Mouse (Mus musculus) embryonic stem cell, embryonic (primary cell): ENCODE data around the gene Trappc2.

Source experiments
- CTCF ChIA-PET, 4 experiments: fragments of 300-600 bp in 2 of 4; fragments of 350-600 bp in 2 of 4; sonication (Branson Sonifier 250); formaldehyde crosslinking; loops; one replicate each; lab custom pipeline; 2022; ENCODE audit warnings: inconsistent platforms in 2 of 4; lab: Charles Lee
- POLR2A ChIA-PET, 4 experiments: fragments of 300-600 bp in 2 of 4; fragments of 350-600 bp in 2 of 4; sonication (Branson Sonifier 250); formaldehyde crosslinking; loops; one replicate each; lab custom pipeline; 2022; ENCODE audit warnings: antibody characterized with exemption in 4 of 4, inconsistent platforms in 1 of 4; lab: Charles Lee

Gene Trappc2

DNA sequence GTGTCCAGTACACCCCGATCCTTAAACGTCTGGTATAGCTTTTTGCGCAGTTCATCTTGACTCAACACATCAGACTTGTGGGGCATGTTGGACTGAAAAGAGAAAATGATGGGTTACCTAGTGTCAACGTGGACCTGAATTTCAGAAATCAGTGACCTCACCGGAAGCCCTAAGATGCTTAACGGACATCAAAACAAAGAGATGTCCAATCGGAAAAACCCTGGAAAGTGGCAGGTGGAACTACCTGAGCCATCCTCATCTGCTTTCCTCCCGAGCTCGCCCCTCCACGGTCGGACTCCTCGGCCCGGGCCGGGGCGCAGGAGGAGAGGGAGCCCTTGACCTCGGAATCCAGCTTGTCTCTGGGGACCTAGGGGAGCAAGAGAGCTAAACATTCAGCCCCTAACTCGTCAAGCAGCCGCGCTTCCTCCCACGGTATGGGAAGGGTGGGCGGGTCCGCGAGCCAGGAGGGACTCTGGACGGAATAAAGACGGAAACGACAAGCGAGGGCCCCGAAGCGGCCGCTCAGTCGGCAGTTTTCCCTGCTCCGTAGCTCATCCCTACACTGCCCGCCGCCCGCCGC, at the start of gene Trappc2:
Gene Trappc2, plus strand, starts transcription at position 539 of the 580 bp plus-strand sequence.
- ChIA-PET CTCF (interaction anchor here in 3 of 4 experiments (0.6 to 1.4 kb wide), 6 partner anchors 9 to 244 kb away, joined by 3 to 4 read pairs (median 3); no protein-coding TSS in a partner anchor), POLR2A (interaction anchor here (0.6 to 3.2 kb wide), 75 partner anchors 8 to 1890 kb away, joined by 3 to 54 read pairs (median 4); partner anchors contain the start of genes Rab9 (in 3 of the 4), Tceanc (in 2 of the 4), Gemin8 (in 1 of the 4) and Tmsb4x (in 1 of the 4))

DNA sequence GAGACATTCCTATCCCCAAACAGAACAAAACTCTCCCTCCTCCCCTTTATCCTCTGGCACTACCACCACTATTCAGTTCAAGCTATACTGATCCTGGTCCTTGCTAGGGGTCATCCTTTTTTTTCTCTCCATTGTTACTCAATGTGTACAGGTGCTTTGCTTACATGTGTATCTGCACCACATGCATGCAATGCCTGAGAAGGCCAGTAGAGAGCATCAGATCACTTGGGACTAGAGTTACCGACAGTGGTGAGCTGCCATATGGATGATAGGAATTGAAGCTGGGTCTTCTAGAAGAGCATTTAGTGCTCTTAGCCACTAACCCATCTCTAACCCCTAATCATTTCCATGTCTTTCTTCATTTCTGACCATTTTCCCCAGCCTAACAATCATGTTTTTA, 46.6 kb upstream of the Trappc2 start:
- CTCF ChIA-PET = interaction anchor here in 2 of 4 experiments (0.6 to 1.4 kb wide), 4 partner anchors 12 to 840 kb away, joined by 3 to 4 read pairs (median 3); no protein-coding TSS in a partner anchor
- POLR2A ChIA-PET = no interaction called here

DNA sequence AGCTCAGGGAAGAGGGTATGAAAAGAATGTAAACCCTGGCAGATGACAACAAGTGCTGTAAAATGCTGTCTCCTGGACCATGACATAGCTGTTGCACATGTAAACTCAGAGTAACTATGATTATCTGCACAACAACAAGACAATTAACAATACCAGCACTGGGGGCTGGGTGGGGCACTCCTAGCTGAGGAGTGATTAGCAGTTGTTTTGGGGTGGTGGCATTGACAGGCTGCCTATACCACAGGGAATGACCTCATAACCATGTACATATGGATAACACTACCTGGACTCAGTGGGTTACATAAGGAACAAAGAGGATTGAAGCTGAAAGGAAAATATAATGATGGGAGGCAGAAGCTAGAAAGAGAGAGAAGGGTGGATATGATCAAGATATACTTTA, 32.5 kb upstream of the Trappc2 start:
- ChIA-PET POLR2A (interaction anchor here in 1 of 4 experiments (1.4 to 1.6 kb wide), 2 partner anchors 32 to 72 kb away, joined by 3 to 4 read pairs; partner anchors contain the start of genes Rab9 and Trappc2), CTCF (interaction anchor here in 1 of 4 experiments (1.4 kb wide), 1 partner anchor 8 kb away, joined by 6 read pairs; no protein-coding TSS in a partner anchor)

DNA sequence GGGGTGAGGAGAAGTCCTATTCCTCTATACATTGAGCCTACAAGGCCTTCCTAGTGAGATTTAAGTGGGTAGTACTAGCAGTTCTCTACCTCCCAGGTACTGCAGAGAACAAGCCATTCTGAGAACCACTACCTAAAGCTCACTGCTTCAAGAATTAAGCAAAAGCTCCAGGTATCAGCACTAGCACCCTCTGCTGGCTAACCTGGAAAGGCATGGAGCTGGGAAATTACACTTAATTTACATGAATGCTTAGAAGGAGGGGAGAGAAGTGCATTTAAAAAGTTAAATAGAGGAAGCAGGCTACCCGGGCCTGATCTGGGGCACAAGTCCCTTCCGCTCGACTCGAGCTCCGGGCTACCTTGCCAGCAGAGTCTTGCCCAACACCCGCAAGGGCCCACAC, 24.2 kb upstream of the Trappc2 start:
- ChIA-PET CTCF (interaction anchor here (0.6 to 1.4 kb wide), 13 partner anchors 9 to 1088 kb away, joined by 3 to 6 read pairs (median 3); partner anchors contain the start of genes Ofd1 (in 1 of the 4) and Trappc2 (in 1 of the 4)), POLR2A (interaction anchor here in 3 of 4 experiments (0.7 to 2.6 kb wide), 4 partner anchors 11 to 245 kb away, joined by 3 to 16 read pairs (median 4); partner anchors contain the start of genes Ofd1 (in 2 of the 3) and Trappc2 (in 2 of the 3))

DNA sequence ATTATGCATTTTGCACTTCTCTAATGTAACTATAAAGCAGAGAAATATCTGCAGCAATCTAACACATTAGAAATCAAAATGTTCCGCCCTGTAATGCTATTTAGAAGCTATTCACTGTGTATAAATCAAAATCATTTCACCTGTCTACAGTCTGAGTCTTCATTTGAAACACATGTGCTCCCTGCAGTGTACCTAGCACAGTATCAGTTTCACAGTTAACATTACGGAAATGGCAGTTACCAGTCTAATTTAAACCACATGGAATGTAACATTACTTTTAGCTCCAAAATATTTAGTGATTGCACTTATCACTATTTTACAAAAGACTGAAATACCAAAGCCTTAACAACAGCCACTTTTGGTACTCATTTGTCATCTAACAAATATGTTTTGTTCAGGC, 5.6 kb upstream of the Trappc2 start:
- ChIA-PET POLR2A (interaction anchor here in 1 of 4 experiments (1.7 kb wide), 1 partner anchor 10 kb away, joined by 3 read pairs; no protein-coding TSS in a partner anchor), CTCF (no interaction called here)

DNA sequence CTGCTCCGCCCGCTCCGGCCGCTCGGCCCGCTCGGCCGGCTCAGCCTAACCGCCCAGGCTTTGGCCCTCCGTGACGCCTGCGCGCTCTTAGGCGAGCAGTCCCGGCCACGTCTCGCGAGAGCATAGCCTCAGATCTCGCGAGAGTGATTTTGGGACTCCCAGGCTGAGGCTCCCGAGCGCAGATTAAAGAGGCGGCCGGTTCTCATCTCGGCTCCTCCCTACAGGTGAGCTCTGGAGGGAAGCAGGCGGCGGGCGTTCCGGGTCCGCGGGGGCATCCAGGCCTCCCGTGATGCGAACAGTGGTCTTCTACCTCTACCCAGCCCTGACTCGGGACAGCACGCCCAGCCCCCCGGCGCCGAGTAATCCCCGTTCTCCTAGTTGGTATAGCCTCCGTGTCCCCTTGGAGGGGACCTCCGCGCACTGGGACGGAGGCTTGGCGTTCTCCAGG, 266 bp downstream of the Trappc2 start, which contains the start of gene Ofd1:
Gene Ofd1, minus strand, starts transcription at position 89 of the 448 bp plus-strand sequence.
- ChIA-PET CTCF (interaction anchor here in 1 of 4 experiments (0.6 to 1.4 kb wide), 2 partner anchors 25 to 215 kb away, joined by 3 read pairs; no protein-coding TSS in a partner anchor), POLR2A (interaction anchor here (0.6 to 3.2 kb wide), 65 partner anchors 9 to 1864 kb away, joined by 3 to 54 read pairs (median 4); partner anchors contain the start of genes Rab9 (in 3 of the 4), Tceanc (in 2 of the 4), Gemin8 (in 1 of the 4) and Tmsb4x (in 1 of the 4))

DNA sequence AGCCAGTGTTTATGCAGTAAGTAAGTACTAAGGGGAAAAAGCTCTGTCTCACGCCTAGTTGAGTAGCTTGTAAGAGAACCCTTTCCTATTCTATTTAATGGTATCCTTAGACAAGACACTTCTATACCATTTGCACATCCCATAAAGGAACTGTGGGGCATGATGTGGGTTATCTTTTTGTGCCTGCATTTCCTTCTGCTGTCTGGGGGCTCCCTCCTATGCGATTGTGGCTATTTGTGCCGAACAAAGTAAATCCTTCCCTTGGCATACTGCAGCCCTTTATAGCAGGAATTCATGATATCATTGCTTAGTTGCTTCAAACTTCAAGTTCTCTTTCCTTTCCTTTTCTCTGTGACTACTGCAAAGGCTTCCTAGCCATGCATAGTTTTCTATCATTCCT, 4.2 kb downstream of the Trappc2 start:
- ChIA-PET CTCF (no interaction called here), POLR2A (interaction anchor here in 2 of 4 experiments (1.0 to 1.9 kb wide), 3 partner anchors 35 to 66 kb away, joined by 3 to 7 read pairs (median 4); partner anchors contain the start of gene Rab9 (in 2 of the 2))

DNA sequence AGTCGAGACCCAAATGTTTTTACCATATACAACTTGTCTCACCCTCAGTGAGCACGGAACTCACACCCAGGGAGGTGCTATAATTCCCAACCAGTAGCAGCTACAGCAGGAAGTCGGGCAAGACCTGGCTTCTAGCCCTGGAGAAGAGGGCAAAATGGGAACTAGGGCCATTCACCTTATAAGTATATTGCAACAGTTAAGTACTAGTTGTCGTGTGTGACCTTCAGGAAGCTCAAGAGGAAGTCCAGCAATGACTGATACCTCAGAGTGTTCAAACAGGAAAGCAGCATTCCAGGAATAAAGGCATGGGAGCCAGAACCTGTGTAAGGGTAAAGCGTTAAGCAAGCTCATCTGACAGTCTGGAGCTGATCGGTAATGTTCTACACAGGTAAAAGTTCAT, 13.2 kb downstream of the Trappc2 start:
- ChIA-PET CTCF (no interaction called here), POLR2A (interaction anchor here in 1 of 4 experiments (1.0 to 1.1 kb wide), 2 partner anchors 13 to 25 kb away, joined by 4 to 5 read pairs; partner anchors contain the start of genes Ofd1, Rab9 and Trappc2)

DNA sequence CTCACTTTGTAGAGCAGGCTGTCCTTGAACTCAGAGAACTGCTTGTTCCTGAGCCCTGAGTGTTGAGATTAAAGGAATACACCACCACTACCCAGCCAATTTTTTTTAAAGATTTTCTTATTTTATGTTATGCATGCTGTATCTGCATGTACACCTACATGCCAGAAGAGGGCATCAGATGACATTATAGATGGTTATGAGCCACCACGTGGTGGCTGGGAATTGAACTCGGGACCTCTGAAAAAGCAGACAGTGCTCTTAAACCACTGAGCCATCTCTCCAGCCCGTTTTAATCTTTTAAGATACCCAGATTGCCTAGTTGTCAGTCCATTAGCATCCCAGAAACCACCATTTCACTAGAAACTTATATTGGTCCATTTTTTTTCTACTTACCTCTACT, 14.0 kb downstream of the Trappc2 start:
- ChIA-PET CTCF (no interaction called here), POLR2A (interaction anchor here in 1 of 4 experiments (1.3 kb wide), 1 partner anchor 14 kb away, joined by 3 read pairs; no protein-coding TSS in a partner anchor)

DNA sequence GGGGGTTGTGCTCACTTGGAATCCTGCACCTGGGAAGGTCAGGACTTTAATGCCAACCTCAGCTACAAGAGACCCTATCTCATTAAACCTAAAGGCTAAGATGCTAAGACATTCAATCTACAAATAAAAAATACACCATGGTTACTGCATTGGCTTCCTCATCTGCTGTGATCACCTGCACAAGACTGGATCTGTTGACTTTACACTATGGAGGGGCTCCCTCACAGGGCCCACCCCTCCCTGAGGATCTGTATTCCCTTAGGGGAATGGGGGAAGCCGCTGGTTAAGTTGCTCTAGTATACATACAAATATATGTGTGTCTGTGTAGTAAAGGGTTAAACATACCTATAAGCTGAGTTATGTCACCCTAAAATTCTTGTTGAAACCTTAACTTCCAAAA, 15.2 kb downstream of the Trappc2 start:
- CTCF ChIA-PET = no interaction called here
- POLR2A ChIA-PET = interaction anchor here in 1 of 4 experiments (0.7 to 1.3 kb wide), 5 partner anchors 12 to 67 kb away, joined by 3 to 4 read pairs (median 3); partner anchors contain the start of gene Trappc2

DNA sequence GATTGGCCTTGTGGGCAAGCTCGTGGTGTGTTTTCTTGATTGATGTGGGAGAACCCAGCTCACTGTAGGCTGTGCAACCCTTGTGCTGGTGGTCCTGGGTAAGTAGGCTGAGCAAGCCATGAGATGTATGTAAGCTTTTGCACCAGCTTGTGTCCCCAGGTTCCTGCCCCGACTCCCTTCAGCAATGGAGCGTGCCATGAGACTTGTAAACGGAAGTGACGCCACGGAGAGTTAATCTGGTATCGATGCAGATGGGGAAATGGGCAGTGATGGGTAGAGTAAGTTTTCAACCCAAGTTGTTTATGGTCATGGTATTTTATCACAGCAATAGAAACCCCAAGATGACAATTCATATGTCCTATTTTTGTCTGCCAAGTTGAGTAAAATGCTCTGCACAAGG, 27.9 kb downstream of the Trappc2 start:
- ChIA-PET CTCF (no interaction called here), POLR2A (interaction anchor here in 3 of 4 experiments (0.8 to 2.1 kb wide), 10 partner anchors 9 to 151 kb away, joined by 3 to 13 read pairs (median 4); partner anchors contain the start of genes Ofd1 (in 2 of the 3), Rab9 (in 2 of the 3) and Trappc2 (in 2 of the 3))

DNA sequence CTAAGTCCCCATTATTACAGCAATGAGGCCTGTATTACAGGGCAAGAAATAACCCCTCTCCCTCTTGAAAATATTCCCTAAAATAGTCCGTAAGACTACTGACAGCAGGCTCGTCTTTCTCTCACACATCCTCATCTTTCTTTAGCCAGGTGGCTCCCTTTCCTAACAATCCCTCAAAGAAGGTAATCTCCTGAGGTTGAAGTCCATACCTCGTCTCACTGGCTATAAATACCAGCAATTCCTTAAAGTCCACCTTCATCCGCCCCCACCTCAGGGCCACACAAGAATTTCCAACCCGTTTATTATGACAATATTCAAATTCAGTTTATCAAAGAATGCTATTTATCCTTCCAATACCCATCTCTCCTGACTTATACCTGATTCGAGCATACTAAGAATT, 32.2 kb downstream of the Trappc2 start:
- ChIA-PET POLR2A (interaction anchor here in 1 of 4 experiments (1.2 kb wide), 1 partner anchor 15 kb away, joined by 4 read pairs; no protein-coding TSS in a partner anchor), CTCF (no interaction called here)

DNA sequence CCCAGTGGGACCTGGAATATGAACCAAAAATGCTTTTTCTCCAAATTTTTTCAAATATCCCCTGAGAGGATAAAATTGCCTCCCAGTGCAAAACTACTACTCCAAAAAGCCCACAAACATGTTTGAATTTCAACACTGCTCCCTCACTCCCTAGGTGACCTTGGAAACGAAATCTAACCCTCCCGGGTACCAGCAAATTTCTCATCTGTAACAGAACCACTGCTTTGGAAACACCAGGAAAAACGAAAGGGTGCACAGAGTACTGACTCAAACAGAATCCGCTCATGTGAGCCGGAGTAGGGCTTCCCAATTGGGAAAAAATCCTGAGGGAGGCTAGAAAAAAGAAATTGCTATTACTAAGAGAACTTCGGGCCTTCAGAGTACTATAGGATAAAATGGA, 37.0 kb downstream of the Trappc2 start:
- ChIA-PET CTCF (no interaction called here), POLR2A (interaction anchor here in 2 of 4 experiments (0.6 to 1.6 kb wide), 2 partner anchors 37 to 44 kb away, joined by 3 to 7 read pairs; partner anchors contain the start of genes Ofd1 (in 1 of the 2) and Trappc2 (in 1 of the 2))

DNA sequence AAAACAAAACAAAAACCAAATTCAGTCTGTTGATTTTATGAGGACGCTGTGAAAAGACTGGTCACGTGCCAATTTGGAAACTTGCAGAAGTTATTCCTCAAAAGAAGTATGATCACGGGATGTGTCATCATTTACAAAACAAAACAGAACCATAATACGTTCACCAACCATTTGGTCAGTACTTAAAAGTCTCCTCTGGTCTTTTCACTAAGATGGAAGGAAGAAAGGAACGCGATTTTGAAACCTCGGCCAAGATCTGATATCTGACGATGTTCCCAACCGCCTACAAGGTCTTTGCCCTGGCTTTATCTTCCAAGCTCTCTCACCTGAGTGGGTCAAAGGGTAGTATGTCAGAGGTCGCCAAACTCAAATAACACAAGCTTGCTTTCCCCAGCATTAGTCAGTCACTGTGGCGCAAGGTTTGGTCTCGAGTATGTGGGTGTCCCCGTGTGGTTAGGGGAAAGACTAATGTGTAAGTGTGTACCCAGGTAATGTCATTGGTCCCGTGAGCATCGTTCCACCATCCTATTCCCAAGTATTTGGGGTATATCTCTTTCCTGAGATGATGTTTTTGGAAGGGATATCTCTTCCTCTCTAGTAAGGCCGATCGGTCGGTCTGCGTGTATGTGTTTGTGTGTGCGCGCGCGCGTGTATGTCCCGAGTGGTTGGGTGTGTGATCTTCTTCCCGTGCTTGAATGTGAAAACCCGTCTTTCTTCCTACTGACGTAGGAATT, 38.4 kb downstream of the Trappc2 start:
- POLR2A ChIA-PET = interaction anchor here in 3 of 4 experiments (0.6 to 3.0 kb wide), 40 partner anchors 8 to 731 kb away, joined by 3 to 54 read pairs (median 6); partner anchors contain the start of genes Ofd1 (in 3 of the 3), Trappc2 (in 3 of the 3) and Gemin8 (in 2 of the 3)
- CTCF ChIA-PET = interaction anchor here in 1 of 4 experiments (1.0 to 1.2 kb wide), 2 partner anchors 8 to 33 kb away, joined by 3 read pairs; no protein-coding TSS in a partner anchor

DNA sequence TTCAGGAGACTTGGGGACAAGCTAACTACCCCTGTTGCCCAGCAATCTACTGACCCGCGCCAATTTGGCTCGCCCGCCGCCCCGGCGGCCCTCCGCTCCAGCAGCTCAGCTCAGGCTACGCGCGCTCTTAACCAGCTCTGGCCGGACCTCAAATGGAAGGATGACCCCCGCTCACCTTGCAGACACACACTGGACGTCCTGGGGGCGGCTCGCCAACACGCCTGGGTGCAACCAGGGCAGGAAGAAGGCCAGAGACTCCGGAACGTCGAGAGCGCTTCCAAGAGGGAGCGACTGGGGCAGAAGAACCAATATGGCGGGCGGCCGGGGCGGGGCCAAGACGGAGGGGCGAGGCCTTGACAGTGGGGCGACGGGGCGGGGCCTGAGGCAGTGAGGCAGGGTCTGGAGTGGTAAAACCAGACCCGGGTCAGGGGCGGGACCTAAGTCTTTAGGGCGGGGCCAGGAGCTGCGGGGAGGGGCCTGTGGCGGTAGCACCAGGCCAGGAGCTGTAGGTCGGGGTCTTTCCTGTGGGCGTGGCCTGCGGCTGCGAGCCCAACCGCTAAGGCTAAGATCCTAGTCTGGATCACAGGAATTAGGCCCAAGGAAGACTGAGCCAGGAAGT, 39.1 kb downstream of the Trappc2 start, which contains the start of gene Rab9:
Gene Rab9, minus strand, starts transcription at position 503 of the 619 bp plus-strand sequence.
- ChIA-PET CTCF (interaction anchor here in 1 of 4 experiments (0.5 to 1.2 kb wide), 3 partner anchors 9 to 754 kb away, joined by 3 read pairs; no protein-coding TSS in a partner anchor), POLR2A (interaction anchor here in 3 of 4 experiments (0.5 to 3.0 kb wide), 59 partner anchors 9 to 1219 kb away, joined by 3 to 54 read pairs (median 5); partner anchors contain the start of genes Ofd1 (in 3 of the 3), Trappc2 (in 3 of the 3) and Gemin8 (in 2 of the 3))

DNA sequence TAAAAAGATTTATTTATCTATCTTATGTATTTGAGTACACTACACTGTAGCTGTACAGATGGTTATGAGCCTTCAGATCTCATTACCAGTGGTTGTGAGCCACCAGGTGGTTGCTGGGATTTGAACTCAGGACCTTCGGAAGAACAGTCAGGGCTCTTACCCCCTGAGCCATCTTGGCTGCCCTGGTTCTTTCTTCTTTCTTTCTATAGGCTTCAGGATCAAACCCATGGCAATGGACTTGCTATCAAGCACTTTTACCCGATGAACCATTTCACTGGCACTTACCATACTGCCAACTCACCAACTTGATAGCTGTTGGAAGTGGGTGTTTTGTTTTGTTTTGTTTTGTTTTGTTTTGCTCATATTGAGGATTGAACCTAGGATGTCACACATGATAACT, 54.7 kb downstream of the Trappc2 start:
- CTCF ChIA-PET = no interaction called here
- POLR2A ChIA-PET = interaction anchor here in 1 of 4 experiments (1.4 kb wide), 1 partner anchor 15 kb away, joined by 4 read pairs; the partner anchor contains the start of gene Rab9

DNA sequence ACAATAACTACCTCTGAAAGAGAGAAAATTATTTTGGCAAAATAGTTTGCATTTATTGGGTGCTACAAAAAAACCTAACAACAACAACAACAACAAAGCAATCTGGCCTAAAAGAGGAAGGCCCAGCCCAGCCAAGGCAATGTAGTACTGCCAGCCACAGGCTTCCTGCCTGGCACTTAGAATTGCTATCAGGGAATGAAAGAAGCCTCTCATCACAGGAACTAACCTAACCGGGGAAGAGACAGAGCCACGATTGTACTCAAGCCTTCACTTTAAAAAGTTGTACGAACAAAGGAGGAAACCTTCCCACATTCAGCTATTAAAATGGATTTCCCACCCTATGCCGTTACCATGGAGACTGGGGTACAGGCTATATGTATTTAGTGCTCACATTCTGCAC, 57.4 kb downstream of the Trappc2 start:
- ChIA-PET CTCF (no interaction called here), POLR2A (no interaction called here)
